Mouse (Mus musculus) layer of hippocampus, postnatal 36 days (tissue): ENCODE measurements around the gene Gorab. TPM values are rescaled to one million over a fixed set of nuclear protein-coding genes. Genes with fewer than 3 reads are reported as not detected.

ENCODE experiments used
- DNase-seq, 2 experiments: peaks; one replicate each; pipeline ENCODE4 v3.0.0; 2022
- total RNA-seq, 2 experiments: library from RNA; stranded (reverse); gene quantifications; 2 replicates each; pipeline ENCODE4 v1.2.3; 2021

The Gorab gene
- 10 to 100 TPM; 11.7 to 12.8 TPM for total RNA-seq

- peak; percentile 95 for DNase-seq
Observed at GRCm38 (mm10) chr1:163403498-163404126, at the start of gene Gorab. TSS of gene Gorab (minus strand) at chr1:163403669.

- no peak for DNase-seq
Observed at GRCm38 (mm10) chr1:163443832-163444231, 40.4 kb upstream of the Gorab start.

- DNase-seq: no peak
Observed at GRCm38 (mm10) chr1:163439002-163439401, 35.5 kb upstream of the Gorab start.

- DNase-seq: no peak
Observed at GRCm38 (mm10) chr1:163423467-163424014, 20.1 kb upstream of the Gorab start.

- no peak for DNase-seq
Observed at GRCm38 (mm10) chr1:163417191-163417590, 13.7 kb upstream of the Gorab start.

GRCm38 (mm10) chr1:163414200-163414599 lies 10.7 kb upstream of the Gorab start:
- DNase-seq: no peak

- no peak for DNase-seq
Observed at GRCm38 (mm10) chr1:163406203-163406602, 2.7 kb upstream of the Gorab start.

GRCm38 (mm10) chr1:163391321-163391720 lies 12.1 kb downstream of the Gorab start:
- DNase-seq: no peak

GRCm38 (mm10) chr1:163390044-163390443 lies 13.4 kb downstream of the Gorab start:
- DNase-seq: no peak

GRCm38 (mm10) chr1:163386196-163386595 lies 17.3 kb downstream of the Gorab start:
- no peak for DNase-seq

- DNase-seq: no peak
Observed at GRCm38 (mm10) chr1:163383442-163384027, 19.9 kb downstream of the Gorab start.

- no peak for DNase-seq
Observed at GRCm38 (mm10) chr1:163382048-163382719, 21.3 kb downstream of the Gorab start.

- no peak for DNase-seq
Observed at GRCm38 (mm10) chr1:163380591-163380990, 22.9 kb downstream of the Gorab start.

GRCm38 (mm10) chr1:163380072-163380471 lies 23.4 kb downstream of the Gorab start:
- no peak for DNase-seq

- DNase-seq: no peak
Observed at GRCm38 (mm10) chr1:163377924-163378323, 25.5 kb downstream of the Gorab start.

- no peak for DNase-seq
Observed at GRCm38 (mm10) chr1:163376818-163377581, 26.5 kb downstream of the Gorab start.

GRCm38 (mm10) chr1:163374455-163374854 lies 29.0 kb downstream of the Gorab start:
- no peak for DNase-seq

GRCm38 (mm10) chr1:163362202-163362601 lies 41.3 kb downstream of the Gorab start:
- no peak for DNase-seq

- no peak for DNase-seq
Observed at GRCm38 (mm10) chr1:163361376-163361775, 42.1 kb downstream of the Gorab start.

- no peak for DNase-seq
Observed at GRCm38 (mm10) chr1:163360796-163361195, 42.7 kb downstream of the Gorab start.

- DNase-seq: no peak
Observed at GRCm38 (mm10) chr1:163359521-163359920, 43.9 kb downstream of the Gorab start.

- no peak for DNase-seq
Observed at GRCm38 (mm10) chr1:163358165-163358564, 45.3 kb downstream of the Gorab start.

GRCm38 (mm10) chr1:163357733-163358132 lies 45.7 kb downstream of the Gorab start:
- no peak for DNase-seq
